Mouse (Mus musculus): ENCODE measurements around the gene Olfr412. TPM values are rescaled to one million over a fixed set of nuclear protein-coding genes. Genes with fewer than 3 reads are reported as not detected.

Gene Olfr412
- total and polyA plus RNA-seq, 3 experiments: not detected

DNA sequence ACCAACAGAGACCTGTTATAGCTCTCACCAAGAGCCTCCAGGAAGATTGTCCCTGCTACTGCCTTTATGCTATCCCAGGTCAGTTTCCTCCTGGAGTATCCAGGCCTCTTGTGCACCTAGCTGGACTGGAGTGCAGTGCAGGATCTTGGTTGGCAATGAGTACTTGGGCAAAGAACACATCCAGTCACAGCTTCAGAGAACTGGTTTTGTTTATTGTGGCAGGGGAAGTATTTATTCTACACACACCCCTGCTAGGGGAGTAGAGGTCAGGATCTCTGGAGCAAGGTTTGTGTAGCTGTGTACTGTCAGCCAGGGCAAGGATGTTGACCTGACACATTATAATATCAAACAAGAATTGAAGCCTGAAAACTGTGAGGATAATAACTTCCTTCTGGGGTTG lies 33.1 kb upstream of the Olfr412 start:
- no peak overlapping the region for H3K27ac ChIP-seq (ENCODE audit: control insufficient read depth, low read depth, low read length)
- H3K36me3 ChIP-seq (ENCODE audit: control insufficient read depth in 1 of 2, insufficient read depth in 2 of 2, low read length in 2 of 2): peaks cover 0 to 23% of the 10 kb centered on the region in 2 experiments; a peak in 2 of 4 replicates
- no peak overlapping the region for H3K4me3 ChIP-seq (ENCODE audit: control insufficient read depth in 1 of 2, insufficient read depth in 1 of 2, low read depth in 2 of 2, low read length in 2 of 2)
- H3K27me3 ChIP-seq (ENCODE audit: control insufficient read depth in 1 of 2, insufficient read depth in 2 of 2, low read length in 2 of 2): peaks cover 0 to 2% of the 10 kb centered on the region in 2 experiments; a peak in 2 of 4 replicates
- no peaks in the 10 kb centered on the region for H3K9me3 ChIP-seq (replicated peaks; ENCODE audit: insufficient read depth, low read length)
- no peak for DNase-seq (ENCODE audit: low read depth, low spot score)
- H3K4me1 ChIP-seq (ENCODE audit: control insufficient read depth in 1 of 2, insufficient read depth in 2 of 2, low read length in 2 of 2): peaks cover 9 to 21% of the 10 kb centered on the region in 2 experiments
- H3K9ac ChIP-seq (ENCODE audit: control insufficient read depth, low read depth, low read length, poor library complexity, severe bottlenecking): no peak overlapping the region
- no peaks in the 10 kb centered on the region for H3K79me2 ChIP-seq (ENCODE audit: control insufficient read depth, insufficient read depth, low read length, poor library complexity)
- TF ChIP-seq E2F4 (IDR thresholded peaks at IDR 0.05; ENCODE audit: borderline replicate concordance, low read depth, low read length) (no peak), TCF12 (IDR thresholded peaks at IDR 0.05; ENCODE audit: low read depth, low read length) (no peak), UBTF (IDR thresholded peaks at IDR 0.05; ENCODE audit: borderline replicate concordance, insufficient read depth, low read depth, low read length) (no peak), SIN3A (IDR thresholded peaks at IDR 0.05; ENCODE audit: low read length) (no peak), MAFK (IDR thresholded peaks at IDR 0.05; ENCODE audit: borderline replicate concordance, low read depth, low read length) (no peak), USF2 (IDR thresholded peaks at IDR 0.05; ENCODE audit: borderline replicate concordance in 1 of 2, insufficient read depth in 1 of 2, low read depth in 1 of 2, low read length in 2 of 2) (no peak), TAL1 (IDR thresholded peaks at IDR 0.05; ENCODE audit: low read length) (no peak), SMC3 (IDR thresholded peaks at IDR 0.05; ENCODE audit: low read depth, low read length) (no peak), MYB (IDR thresholded peaks at IDR 0.05; ENCODE audit: low read depth, low read length) (no peak), MEF2A (IDR thresholded peaks at IDR 0.05; ENCODE audit: extremely low read depth, insufficient replicate concordance, low read depth, low read length, poor library complexity, severe bottlenecking) (no peak), CHD1 (IDR thresholded peaks at IDR 0.05; ENCODE audit: low read depth, low read length) (no peak), MXI1 (IDR thresholded peaks at IDR 0.05; ENCODE audit: low read depth, low read length) (no peak), ZKSCAN1 (IDR thresholded peaks at IDR 0.05; ENCODE audit: low read depth, low read length) (no peak), TBP (IDR thresholded peaks at IDR 0.05; ENCODE audit: low read depth, low read length) (no peak), EP300 (IDR thresholded peaks at IDR 0.05; ENCODE audit: low read depth in 1 of 2, low read length in 2 of 2) (no peak), GABPA (IDR thresholded peaks at IDR 0.05; ENCODE audit: low read depth, low read length) (no peak)

DNA sequence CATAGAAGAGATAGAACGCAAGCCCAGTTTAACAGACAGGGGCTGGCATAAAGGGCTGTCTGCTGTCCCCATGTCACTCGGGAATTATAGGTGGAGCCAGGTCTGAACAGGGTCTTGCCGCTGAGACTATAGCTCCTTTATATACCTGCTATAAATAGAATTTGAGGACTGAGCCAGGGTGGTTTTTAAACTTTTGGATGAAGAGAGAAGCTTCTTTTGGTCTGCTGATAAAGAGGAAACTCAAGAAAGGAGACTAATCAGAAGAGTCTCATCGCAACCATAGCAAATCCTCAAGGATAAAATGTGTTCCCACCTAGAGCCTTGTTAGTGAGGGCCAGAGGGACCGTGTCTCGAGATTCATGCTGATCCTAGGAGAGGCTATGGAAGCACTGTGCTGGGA lies 23.9 kb upstream of the Olfr412 start, which contains the start of gene Olfr410:
Gene Olfr410, minus strand, starts transcription at position 101 of the 400 bp plus-strand sequence.
- no peak for TF ChIP-seq POLR2AphosphoS5 (IDR thresholded peaks at IDR 0.05; ENCODE audit: borderline replicate concordance, low read depth, low read length)
- no peak for TF ChIP-seq CHD1 (IDR thresholded peaks at IDR 0.05; ENCODE audit: low read depth, low read length)
- TF ChIP-seq ETS1 (IDR thresholded peaks at IDR 0.05; ENCODE audit: low read depth, low read length): no peak
- no peak for TF ChIP-seq ZC3H11A (IDR thresholded peaks at IDR 0.05; ENCODE audit: low read depth, low read length)
- TF ChIP-seq MXI1 (IDR thresholded peaks at IDR 0.05; ENCODE audit: low read depth, low read length): no peak
- no peak for TF ChIP-seq EP300 (IDR thresholded peaks at IDR 0.05; ENCODE audit: low read depth in 1 of 2, low read length in 2 of 2)
- no peak for TF ChIP-seq TCF12 (IDR thresholded peaks at IDR 0.05; ENCODE audit: low read depth, low read length)
- no peak for TF ChIP-seq ZMIZ1 (IDR thresholded peaks at IDR 0.05; ENCODE audit: low read depth, low read length)
- TF ChIP-seq BHLHE40 (IDR thresholded peaks at IDR 0.05; ENCODE audit: borderline replicate concordance, low read depth, low read length): no peak
- TF ChIP-seq MAX (IDR thresholded peaks at IDR 0.05; ENCODE audit: low read length): no peak
- TF ChIP-seq RCOR1 (IDR thresholded peaks at IDR 0.05; ENCODE audit: low read depth, low read length): no peak
- no peak for TF ChIP-seq ZNF384 (IDR thresholded peaks at IDR 0.05; ENCODE audit: low read depth, low read length)
- no peak for TF ChIP-seq TBP (IDR thresholded peaks at IDR 0.05; ENCODE audit: low read depth, low read length)
- no peak for TF ChIP-seq GABPA (IDR thresholded peaks at IDR 0.05; ENCODE audit: low read depth, low read length)
- TF ChIP-seq NRF1 (IDR thresholded peaks at IDR 0.05; ENCODE audit: insufficient read depth, low read depth, low read length, poor library complexity, severe bottlenecking): no peak
- peaks cover 2% of the 10 kb centered on the region in 2 experiments; a peak in 2 of 4 replicates for H3K27me3 ChIP-seq (ENCODE audit: control insufficient read depth in 1 of 2, insufficient read depth in 2 of 2, low read length in 2 of 2)

More for the DNA sequence above, 23.9 kb upstream of the Olfr412 start, which contains the start of gene Olfr410:
- Histone ChIP-seq H3K4me3 (ENCODE audit: control insufficient read depth in 1 of 2, insufficient read depth in 1 of 2, low read depth in 2 of 2, low read length in 2 of 2) (no peak within 1 kb of the TSS), H3K36me3 (ENCODE audit: control insufficient read depth in 1 of 2, insufficient read depth in 2 of 2, low read length in 2 of 2) (no peaks in the 10 kb centered on the region), H3K27ac (ENCODE audit: control insufficient read depth, low read depth, low read length) (no peak within 1 kb of the TSS), H3K79me2 (ENCODE audit: control insufficient read depth, insufficient read depth, low read length, poor library complexity) (no peaks in the 10 kb centered on the region), H3K9me3 (replicated peaks; ENCODE audit: insufficient read depth, low read length) (no peaks in the 10 kb centered on the region), H3K9ac (ENCODE audit: control insufficient read depth, low read depth, low read length, poor library complexity, severe bottlenecking) (no peak within 1 kb of the TSS), H3K4me1 (ENCODE audit: control insufficient read depth in 1 of 2, insufficient read depth in 2 of 2, low read length in 2 of 2) (no peaks in the 10 kb centered on the region)
- no peak for DNase-seq (ENCODE audit: low read depth, low spot score)

All from MEL (cell line).